Mouse (Mus musculus) c-Kit-negative CD71-positive TER-119-positive erythroid progenitor cells, embryonic 14.5 days (primary cell): ENCODE results near the gene Zc3h12d.

Source experiments
- DNase-seq: peaks from one replicate; pipeline ENCODE4 v3.0.0-alpha.2; 2013; ENCODE audit warnings: low read depth, low spot score

The Zc3h12d gene

GRCm38 (mm10) chr10:7838874-7839421 lies 6.7 kb downstream of the Zc3h12d start:
- DNase-seq, result no peak

- no peak for DNase-seq
These were observed 7.5 kb downstream of the Zc3h12d start for GRCm38 (mm10) chr10:7839551-7840352.

GRCm38 (mm10) chr10:7840353-7840733 lies 8.1 kb downstream of the Zc3h12d start:
- no peak for DNase-seq

- DNase-seq, result no peak
These were observed 8.5 kb downstream of the Zc3h12d start for GRCm38 (mm10) chr10:7840785-7841184.

- DNase-seq, result no peak
These were observed 9.4 kb downstream of the Zc3h12d start for GRCm38 (mm10) chr10:7841571-7842080.

- DNase-seq, result no peak
These were observed 10.9 kb downstream of the Zc3h12d start for GRCm38 (mm10) chr10:7843181-7843580.

GRCm38 (mm10) chr10:7844161-7844560 lies 11.9 kb downstream of the Zc3h12d start:
- DNase-seq, result no peak

GRCm38 (mm10) chr10:7845136-7845535 lies 12.9 kb downstream of the Zc3h12d start:
- no peak for DNase-seq

GRCm38 (mm10) chr10:7845991-7846390 lies 13.7 kb downstream of the Zc3h12d start:
- DNase-seq, result no peak

- no peak for DNase-seq
These were observed 14.9 kb downstream of the Zc3h12d start for GRCm38 (mm10) chr10:7847166-7847605.

GRCm38 (mm10) chr10:7851891-7852290 lies 19.6 kb downstream of the Zc3h12d start:
- DNase-seq, result no peak

GRCm38 (mm10) chr10:7860494-7860893 lies 28.2 kb downstream of the Zc3h12d start:
- no peak for DNase-seq

- no peak for DNase-seq
These were observed 29.1 kb downstream of the Zc3h12d start for GRCm38 (mm10) chr10:7861259-7861936.

- DNase-seq, result no peak
These were observed 29.8 kb downstream of the Zc3h12d start for GRCm38 (mm10) chr10:7861937-7862657.

- no peak for DNase-seq
These were observed 31.1 kb downstream of the Zc3h12d start for GRCm38 (mm10) chr10:7863411-7863810.

GRCm38 (mm10) chr10:7864184-7864583 lies 31.9 kb downstream of the Zc3h12d start:
- DNase-seq, result no peak

GRCm38 (mm10) chr10:7864806-7865205 lies 32.5 kb downstream of the Zc3h12d start:
- no peak for DNase-seq

GRCm38 (mm10) chr10:7866762-7867665 lies 34.7 kb downstream of the Zc3h12d start:
- DNase-seq, result no peak

- no peak for DNase-seq
These were observed 35.4 kb downstream of the Zc3h12d start for GRCm38 (mm10) chr10:7867666-7868030.

- DNase-seq, result no peak
These were observed 37.5 kb downstream of the Zc3h12d start for GRCm38 (mm10) chr10:7869746-7870145.
